Mouse (Mus musculus): Measurements from ENCODE around the gene Cox10.

GRCm38 (mm10) chr11:63988031-63988665 lies 91.1 kb downstream of the Cox10 start:
- no peak for TF ChIP-seq POLR2AphosphoS2 (IDR thresholded peaks at IDR 0.05; ENCODE audit: low read length)
- no peak for TF ChIP-seq MYC (IDR thresholded peaks at IDR 0.05; ENCODE audit: low read depth, low read length)
- TF ChIP-seq CTCF (IDR thresholded peaks at IDR 0.05 in 2 of 3, conservative IDR thresholded peaks at IDR 0.05 in 1 of 3; ENCODE audit: control insufficient read depth in 1 of 3, insufficient read depth in 1 of 3, low read depth in 2 of 3, low read length in 3 of 3, poor library complexity in 1 of 3, severe bottlenecking in 1 of 3): no peak
- no peak for TF ChIP-seq CHD1 (IDR thresholded peaks at IDR 0.05; ENCODE audit: low read depth, low read length)
- TF ChIP-seq RAD21 (IDR thresholded peaks at IDR 0.05; ENCODE audit: low read depth, low read length): no peak
